9 mouse cellular contexts compared by ENCODE assay signal in the genomic region with DNA sequence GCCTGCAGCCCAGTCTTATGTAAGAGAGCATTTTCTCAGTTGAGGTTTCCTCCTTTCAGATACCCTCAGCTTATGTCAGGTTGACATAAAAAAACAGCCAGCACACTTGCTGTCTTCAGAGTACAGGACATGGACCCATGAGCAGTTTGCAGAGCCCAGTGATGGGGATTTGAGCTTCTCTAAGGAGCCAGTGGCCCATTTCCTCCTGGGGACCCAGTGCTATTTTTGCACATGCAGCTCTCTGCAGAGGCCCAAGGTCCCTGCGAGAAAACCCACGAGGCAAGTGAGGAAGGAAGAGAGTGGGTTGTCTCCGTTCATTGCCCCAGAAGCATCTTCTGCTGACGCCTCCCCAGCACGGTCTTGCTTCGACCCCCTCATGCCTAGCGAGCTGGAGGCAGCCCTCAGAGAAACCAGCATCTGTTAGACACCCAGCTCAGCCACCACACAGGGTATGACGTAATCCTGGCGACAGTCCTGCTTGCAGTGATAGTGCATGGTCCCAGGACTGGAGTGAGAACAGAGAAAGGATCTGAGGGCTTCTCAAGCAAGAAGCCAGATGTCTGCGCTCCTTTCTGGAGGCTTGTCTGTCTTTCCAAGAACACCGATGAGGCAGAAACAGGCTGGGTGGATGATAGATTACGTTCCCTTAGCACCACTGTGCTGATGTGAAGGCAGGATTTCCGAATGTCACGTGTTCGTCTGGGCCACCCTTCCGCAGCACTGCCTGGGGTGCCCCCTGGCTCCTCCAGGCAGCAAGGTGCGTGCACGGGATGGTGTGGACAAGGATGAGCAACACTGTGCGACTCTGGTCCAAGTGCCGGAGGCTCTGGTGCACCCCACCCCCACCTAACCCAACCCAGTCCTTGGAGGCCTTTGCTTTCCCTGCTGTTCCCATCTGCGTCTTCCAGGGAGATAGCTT. TPM values are rescaled to one million over a fixed set of nuclear protein-coding genes. Genes with fewer than 3 reads are reported as not detected.
A peak's percentile ranks its signal among the peaks of the same experiment; 100 is the strongest.
DNase-seq lines count a peak whose midpoint lies in the region; ATAC-seq and TF ChIP-seq lines count a peak whose summit lies in the region.
"Had no signal": no experiment of that assay in that cellular context is flagged by ENCODE, and none has a peak within 500 bp of the region (broad histone marks: within the 10 kb centered on the region; RNA-seq: fewer than 3 reads in every experiment).

No protein-coding gene starts in this region.

- intact Hi-C loops in gastrocnemius, adult 2 months (cut with DNase I): no loop called here
- intact Hi-C loops in left cerebral cortex, postnatal 36 days (cut with DNase I): loop anchor here (2.0 kb wide), 1 partner anchor 25 kb away; a partner anchor contains a TSS

- no peak overlapping the region for H3K9ac ChIP-seq in intestine, embryonic 14.5 days (ENCODE audit: low read length)
- H3K9ac ChIP-seq in intestine, postnatal 0 days (ENCODE audit: low read depth, low read length): no peak overlapping the region
- H3K9ac ChIP-seq in hindbrain, embryonic 13.5 days: peak overlapping the region; percentile 64

- 0 out of 2 replicates have a peak, but pooled peaks cover 7% of the 10 kb centered on the region for H3K36me3 ChIP-seq in intestine, embryonic 14.5 days (ENCODE audit: control insufficient read depth, insufficient read depth, low read length)
- no peaks in the 10 kb centered on the region; the same call in 1 of the 2 replicates for H3K36me3 ChIP-seq in intestine, postnatal 0 days (ENCODE audit: control insufficient read depth, insufficient read depth)
- H3K36me3 ChIP-seq in hindbrain, embryonic 13.5 days: peaks cover 23% of the 10 kb centered on the region

- 59% methylated on average over 21 of the region's 21 CpGs for WGBS in intestine, embryonic 14.5 days
- 59% methylated on average over 21 of the region's 21 CpGs for WGBS in intestine, postnatal 0 days
- 35% methylated on average over 21 of the region's 21 CpGs for WGBS in hindbrain, embryonic 13.5 days
- 30% methylated on average over 21 of the region's 21 CpGs for WGBS in olfactory bulb, adult 2 months

- no peak overlapping the region for H3K4me3 ChIP-seq in intestine, embryonic 14.5 days (ENCODE audit: low read depth, low read length)
- no peak overlapping the region for H3K4me3 ChIP-seq in intestine, postnatal 0 days (ENCODE audit: low read depth, low read length)
- peak overlapping the region; percentile 21 for H3K4me3 ChIP-seq in gastrocnemius, adult 2 months
- no peak overlapping the region for H3K4me3 ChIP-seq in hindbrain, embryonic 13.5 days
- H3K4me3 ChIP-seq in olfactory bulb, adult 2 months (ENCODE audit: insufficient read depth, low read depth, low read length): no peak overlapping the region

- no peak for DNase-seq in intestine, embryonic 14.5 days (ENCODE audit: low spot score)
- DNase-seq in cerebellum, adult 9-10 months: peak; percentile 89
- DNase-seq in gastrocnemius, adult 2 months: peak; percentile 77
- peak; percentile 88 to 89 for DNase-seq in left cerebral cortex, postnatal 36 days (ENCODE audit: low spot score in 2 of 2)

- H3K9me3 ChIP-seq in intestine, embryonic 14.5 days (ENCODE audit: control insufficient read depth, low read length): no peaks in the 10 kb centered on the region; the same call in 1 of the 2 replicates
- no peaks in the 10 kb centered on the region for H3K9me3 ChIP-seq in intestine, postnatal 0 days (ENCODE audit: control insufficient read depth)
- H3K9me3 ChIP-seq in hindbrain, embryonic 13.5 days: no peaks in the 10 kb centered on the region

- ATAC-seq in intestine, embryonic 14.5 days (replicated peaks; ENCODE audit: low FRiP score, low TSS enrichment, low read depth): no peak
- no peak for ATAC-seq in intestine, postnatal 0 days
- ATAC-seq in hindbrain, embryonic 13.5 days (ENCODE audit: low FRiP score): peak; percentile 69; the same call in 1 of the 2 replicates
- ATAC-seq in monocyte, adult 5-6 weeks (replicated peaks; ENCODE audit: insufficient number of reproducible peaks, low FRiP score, low TSS enrichment, poor library complexity, severe bottlenecking): no peak

- no peak overlapping the region; the same call in 1 of the 2 replicates for H3K4me2 ChIP-seq in intestine, embryonic 14.5 days (ENCODE audit: low read length)
- no peak overlapping the region for H3K4me2 ChIP-seq in intestine, postnatal 0 days (replicated peaks; ENCODE audit: low read depth)
- H3K4me2 ChIP-seq in hindbrain, embryonic 13.5 days: peak overlapping the region; percentile 39

- peaks cover 29% of the 10 kb centered on the region for H3K4me1 ChIP-seq in intestine, embryonic 14.5 days (replicated peaks; ENCODE audit: control insufficient read depth, insufficient read depth, low read length)
- H3K4me1 ChIP-seq in intestine, postnatal 0 days (replicated peaks; ENCODE audit: control insufficient read depth, insufficient read depth, low read length): peaks cover 16% of the 10 kb centered on the region
- peaks cover 48% of the 10 kb centered on the region for H3K4me1 ChIP-seq in hindbrain, embryonic 13.5 days (replicated peaks)
- H3K4me1 ChIP-seq in olfactory bulb, adult 2 months (ENCODE audit: control insufficient read depth, insufficient read depth, low read length): peaks cover 30% of the 10 kb centered on the region

- peak overlapping the region; percentile 40 for H3K27ac ChIP-seq in intestine, embryonic 14.5 days (ENCODE audit: low read depth)
- no peak overlapping the region for H3K27ac ChIP-seq in intestine, postnatal 0 days (ENCODE audit: low read depth, low read length)
- H3K27ac ChIP-seq in gastrocnemius, adult 2 months: peak overlapping the region; percentile 70
- peak overlapping the region; percentile 96 for H3K27ac ChIP-seq in hindbrain, embryonic 13.5 days
- peak overlapping the region; percentile 35 for H3K27ac ChIP-seq in olfactory bulb, adult 2 months (ENCODE audit: insufficient read depth, low read depth, low read length)

- no peak for TF ChIP-seq CTCF in intestine, postnatal 0 days (IDR thresholded peaks at IDR 0.05; ENCODE audit: low read depth)
- no peak for TF ChIP-seq CTCF in gastrocnemius, adult 2 months (IDR thresholded peaks at IDR 0.05)
- TF ChIP-seq CTCF in olfactory bulb, adult 2 months (IDR thresholded peaks at IDR 0.05; ENCODE audit: insufficient read depth, low read depth, low read length): no peak

- no peaks in the 10 kb centered on the region for H3K27me3 ChIP-seq in intestine, embryonic 14.5 days (replicated peaks; ENCODE audit: control insufficient read depth, insufficient read depth, low read length)
- H3K27me3 ChIP-seq in intestine, postnatal 0 days (replicated peaks; ENCODE audit: control insufficient read depth, insufficient read depth, low read length): no peaks in the 10 kb centered on the region
- no peaks in the 10 kb centered on the region for H3K27me3 ChIP-seq in hindbrain, embryonic 13.5 days
- H3K27me3 ChIP-seq: CH12.LX had no signal

- no peak for TF ChIP-seq POLR2A in olfactory bulb, adult 2 months (IDR thresholded peaks at IDR 0.05; ENCODE audit: insufficient read depth, low read depth, low read length)

RNA-seq across cellular contexts. Expression of a gene that starts 24.0 kb away (rescaled TPM):
- 20.5 and 30.8 TPM in 2 replicates for polyA plus RNA-seq in intestine, embryonic 14.5 days (2014; fragmentation: Nextera tagmentation; extraction: Ambion mirVana)
- polyA plus RNA-seq in intestine, postnatal 0 days (2015; fragmentation: Nextera tagmentation; extraction: Ambion mirVana): 34.3 and 34.7 TPM in 2 replicates
- total RNA-seq in gastrocnemius, adult 2 months (2021): 10 to 100 TPM; 24.0 to 38.2 TPM
- polyA plus RNA-seq in hindbrain, embryonic 13.5 days (2015; fragmentation: Nextera tagmentation; extraction: Ambion mirVana): 64.6 and 83.6 TPM in 2 replicates
- 1,000 to 10,000 TPM; 1,328 to 1,609 TPM for total RNA-seq in left cerebral cortex, postnatal 36 days (2021)
- polyA plus RNA-seq in olfactory bulb, adult 2 months (2012; ENCODE audit: insufficient read depth, insufficient read length, low replicate concordance, missing spikeins): 68.1 and 138 TPM in 2 replicates
- total RNA-seq in monocyte, adult 5-6 weeks (2017): 0.43 to 4.3 TPM (median 1.2 TPM) in 3 replicates

RNA-seq across cellular contexts. Expression of a gene that starts 44.2 kb away (rescaled TPM):
- 53.0 and 54.3 TPM in 2 replicates for polyA plus RNA-seq in intestine, embryonic 14.5 days (2014; fragmentation: Nextera tagmentation; extraction: Ambion mirVana)
- 52.8 and 53.5 TPM in 2 replicates for polyA plus RNA-seq in intestine, postnatal 0 days (2015; fragmentation: Nextera tagmentation; extraction: Ambion mirVana)
- 10 to 100 TPM; 19.0 to 21.4 TPM for total RNA-seq in gastrocnemius, adult 2 months (2021)
- 85.3 and 85.4 TPM in 2 replicates for polyA plus RNA-seq in hindbrain, embryonic 13.5 days (2015; fragmentation: Nextera tagmentation; extraction: Ambion mirVana)
- 10 to 100 TPM; 36.7 to 43.5 TPM for total RNA-seq in left cerebral cortex, postnatal 36 days (2021)
- not detected in 2 replicates for polyA plus RNA-seq in olfactory bulb, adult 2 months (2012; ENCODE audit: insufficient read depth, insufficient read length, low replicate concordance, missing spikeins)
- 2.7 to 6.5 TPM (median 4.1 TPM) in 3 replicates for total RNA-seq in monocyte, adult 5-6 weeks (2017)

Comparison
In these comparisons a context has a peak if more than half of its experiments do, and no peak if none do; other contexts are left out.
1. RNA of a gene that starts 44.2 kb away (polyA plus RNA-seq): 85.3 to 85.4 TPM in hindbrain, embryonic 13.5 days, 53.0 to 54.3 TPM in intestine, embryonic 14.5 days and 52.8 to 53.5 TPM in intestine, postnatal 0 days; not detected in olfactory bulb, adult 2 months; every median in the first group is over 10 times any median in the second.